Mouse (Mus musculus) urinary bladder, postnatal 25 days (tissue): ENCODE measurements around the gene Gm5622.
"Not testable (repeated sequence)": the region's sequence is repeated elsewhere in the genome, so short reads cannot be mapped to it uniquely, and the experiment has no call there.

ENCODE experiments used
- DNase-seq: peaks from one replicate; pipeline ENCODE4 v3.0.0; 2022; ENCODE audit warnings: low spot score

The Gm5622 gene

DNA sequence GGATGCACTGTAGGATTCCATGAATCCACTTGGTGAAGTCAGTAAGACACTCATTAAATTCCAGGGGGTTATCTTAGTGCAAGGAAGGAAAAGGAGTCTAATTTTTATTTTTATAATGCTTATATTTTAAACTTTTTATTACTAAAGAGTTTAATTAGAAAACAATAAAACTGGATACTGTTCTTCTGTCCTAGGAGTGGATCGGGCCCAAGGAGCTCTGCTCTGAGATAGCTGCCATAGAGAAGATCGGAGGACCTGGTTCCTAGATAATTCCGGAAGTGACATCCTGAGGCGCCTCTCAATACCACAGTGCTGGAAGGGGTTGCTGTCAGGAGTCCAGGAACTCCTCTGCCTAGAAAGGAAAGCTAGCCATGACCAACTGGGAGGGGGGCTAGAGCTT lies at the start of gene Gm5622:
Gm5622 (plus strand) TSS at position 301 of the 400 bp plus-strand sequence.
- DNase-seq = no peak

DNA sequence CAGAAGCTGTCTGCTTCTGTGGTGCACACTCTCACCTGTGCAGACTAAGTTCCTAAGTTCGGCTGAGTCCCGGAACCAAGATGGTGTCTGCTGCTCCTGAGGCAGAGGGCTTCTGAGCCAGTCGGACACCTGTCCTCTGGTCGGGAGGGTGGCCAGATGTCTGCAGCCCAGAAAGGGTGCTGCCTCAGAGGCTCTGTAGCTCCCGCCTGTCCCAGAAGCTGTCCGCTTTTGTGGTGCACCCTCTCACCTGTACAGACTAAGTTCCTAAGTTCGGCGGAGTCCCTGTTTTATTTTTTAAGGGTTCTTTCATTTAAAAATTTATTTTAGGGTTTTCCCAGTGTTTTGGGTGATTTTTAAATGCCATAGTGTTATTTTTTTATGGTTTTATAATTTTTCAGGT lies 45.2 kb upstream of the Gm5622 start:
- DNase-seq = no peak

DNA sequence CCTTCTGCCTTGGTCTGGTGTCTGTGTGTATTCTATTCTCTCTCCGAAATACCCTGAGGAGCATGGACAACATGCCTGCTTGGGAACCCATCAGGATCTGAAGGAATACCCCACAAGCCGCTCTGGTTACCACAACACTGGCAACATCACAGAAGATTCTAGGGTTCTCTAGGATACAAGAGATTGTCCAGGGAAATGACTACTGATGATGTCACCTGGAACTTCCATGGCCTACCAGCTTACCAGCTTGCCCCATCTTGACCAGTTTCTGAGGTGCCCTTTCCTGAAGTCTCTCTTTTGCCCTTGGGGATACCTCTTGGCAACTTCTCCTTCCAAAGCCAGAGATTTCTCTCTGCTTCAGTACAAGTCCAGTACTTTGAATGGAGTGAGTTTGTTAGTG lies 21.4 kb downstream of the Gm5622 start, which contains the start of gene Gm17175:
Gm17175 (minus strand) TSS at position 101 of the 400 bp plus-strand sequence.
- DNase-seq = not testable (repeated sequence)

DNA sequence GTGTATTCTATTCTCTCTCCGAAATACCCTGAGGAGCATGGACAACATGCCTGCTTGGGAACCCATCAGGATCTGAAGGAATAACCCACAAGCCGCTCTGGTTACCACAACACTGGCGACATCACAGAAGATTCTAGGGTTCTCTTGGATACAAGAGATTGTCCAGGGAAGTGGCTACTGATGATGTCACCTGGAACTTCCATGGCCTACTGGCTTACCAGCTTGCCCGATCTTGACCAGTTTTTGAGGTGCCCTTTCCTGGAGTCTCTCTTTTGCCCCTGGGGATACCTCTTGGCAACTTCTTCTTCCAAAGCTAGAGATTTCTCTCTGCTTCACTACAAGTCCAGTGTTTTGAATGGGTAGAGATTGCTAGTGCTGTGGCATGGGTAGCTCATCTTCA lies 39.4 kb downstream of the Gm5622 start, which contains the start of gene Gm17174:
Gm17174 (minus strand) TSS at position 101 of the 400 bp plus-strand sequence.
- not testable (repeated sequence) for DNase-seq

DNA sequence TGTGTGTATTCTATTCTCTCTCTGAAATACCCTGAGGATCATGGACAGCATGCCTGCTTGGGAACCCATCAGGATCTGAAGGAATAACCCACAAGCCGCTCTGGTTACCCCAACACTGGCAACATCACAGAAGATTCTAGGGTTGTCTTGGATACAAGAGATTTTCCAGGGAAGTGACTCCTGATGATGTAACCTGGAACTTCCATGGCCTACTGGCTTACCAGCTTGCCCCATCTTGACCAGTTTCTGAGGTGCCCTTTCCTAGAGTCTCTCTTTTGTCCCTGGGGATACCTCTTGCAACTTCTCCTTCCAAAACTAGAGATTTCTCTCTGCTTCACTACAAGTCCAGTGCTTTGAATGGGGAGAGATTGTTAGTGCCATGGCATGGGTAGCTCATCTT lies 58.6 kb downstream of the Gm5622 start, which contains the start of gene Gm17078:
Gm17078 (minus strand) TSS at position 101 of the 400 bp plus-strand sequence.
- DNase-seq = no peak

DNA sequence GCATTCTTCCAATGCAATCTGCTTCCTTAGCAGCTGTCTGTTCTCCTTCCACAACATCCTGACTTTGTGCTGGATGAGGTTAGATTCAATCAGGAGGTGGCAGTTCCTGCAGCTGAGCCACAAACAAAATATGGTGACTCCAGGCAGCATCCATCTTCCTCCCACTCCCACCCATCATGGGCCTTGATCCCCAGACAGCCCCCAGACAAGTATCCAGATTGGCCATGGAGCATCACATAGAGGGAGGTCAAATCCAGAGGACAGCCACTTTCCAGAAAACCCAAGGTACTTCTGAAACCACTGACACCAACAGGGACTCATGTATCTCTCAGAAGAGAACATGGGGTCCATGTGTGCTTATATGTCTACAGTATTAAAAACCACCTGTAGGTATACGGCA lies 79.8 kb downstream of the Gm5622 start:
- peak; percentile 16 for DNase-seq

DNA sequence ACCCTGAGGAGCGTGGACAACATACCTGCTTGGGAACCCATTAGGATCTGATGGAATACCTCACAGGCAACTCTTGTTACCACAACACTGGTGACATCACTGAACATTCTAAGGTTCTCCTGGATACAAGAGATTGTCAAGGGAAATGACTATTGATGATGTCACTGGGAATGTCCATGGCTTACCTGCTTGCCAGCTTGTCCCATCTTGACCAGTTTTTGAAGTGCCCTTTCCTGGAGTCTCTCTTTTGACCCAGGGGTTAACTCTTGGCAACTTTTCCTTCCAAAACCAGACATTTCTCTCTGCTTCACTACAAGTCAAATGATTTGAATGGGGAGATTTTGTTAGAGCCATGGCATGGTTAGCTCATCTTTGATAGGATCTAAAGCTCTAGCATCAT lies 83.0 kb downstream of the Gm5622 start, which contains the start of gene Gm4181:
Gm4181 (minus strand) TSS at position 101 of the 400 bp plus-strand sequence.
- DNase-seq = not testable (repeated sequence)

DNA sequence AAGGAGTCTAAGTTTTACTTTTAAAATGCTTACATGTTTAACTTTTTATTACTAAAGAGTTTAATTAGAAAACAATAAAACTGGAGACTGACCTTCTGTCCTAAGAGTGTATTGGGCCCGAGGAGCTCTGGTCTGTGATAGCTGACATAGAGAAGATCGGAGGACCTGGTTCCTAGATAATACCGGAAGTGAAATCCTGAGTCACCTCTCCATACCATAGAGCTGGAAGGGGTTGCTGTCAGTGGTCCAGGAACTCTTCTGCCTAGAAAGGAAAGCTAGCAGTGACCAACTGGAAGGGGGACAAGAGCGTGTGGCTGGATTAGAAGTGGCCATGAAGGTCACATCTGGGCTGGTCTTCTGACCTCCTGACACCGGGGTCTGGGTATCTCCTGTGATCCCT lies 124.7 kb downstream of the Gm5622 start:
- DNase-seq = no peak

DNA sequence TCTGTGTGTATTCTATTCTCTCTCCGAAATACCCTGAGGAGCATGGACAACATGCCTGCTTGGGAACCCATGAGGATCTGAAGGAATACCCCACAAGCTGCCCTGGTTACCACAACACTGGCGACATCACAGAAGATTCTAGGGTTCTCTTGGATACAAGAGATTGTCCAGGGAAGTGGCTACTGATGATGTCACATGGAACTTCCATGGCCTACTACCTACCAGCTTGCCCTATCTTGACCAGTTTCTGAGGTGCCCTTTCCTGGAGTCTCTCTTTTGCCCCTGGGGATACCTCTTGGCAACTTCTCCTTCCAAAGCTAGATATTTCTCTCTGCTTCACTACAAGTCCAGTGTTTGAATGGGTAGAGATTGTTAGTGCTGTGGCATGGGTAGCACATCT lies 142.8 kb downstream of the Gm5622 start, which contains the start of gene Gm17079:
Gm17079 (minus strand) TSS at position 101 of the 400 bp plus-strand sequence.
- DNase-seq = not testable (repeated sequence)
